Mouse (Mus musculus) G1E (cell line): ENCODE measurements around the gene Sult2b1.

Experiments
- CTCF ChIP-seq: IDR thresholded peaks from 2 replicates; pipeline ENCODE4 v1.5.1; 2012; ENCODE audit warnings: low read depth, low read length, inconsistent platforms, mixed read lengths
- TAL1 ChIP-seq: conservative IDR thresholded peaks from 2 replicates; pipeline ENCODE4 v1.6.1; 2012; ENCODE audit warnings: low read depth, low read length, inconsistent platforms, mixed read lengths

- TF ChIP-seq CTCF: no peak
- TF ChIP-seq TAL1: no peak
Observed at GRCm38 (mm10) chr7:45707375-45707967, 77.0 kb downstream of the Sult2b1 start.
